Mouse (Mus musculus): Measurements from ENCODE around the gene Inpp5k. TPM values are rescaled to one million over a fixed set of nuclear protein-coding genes. Genes with fewer than 3 reads are reported as not detected.

Gene Inpp5k
- polyA plus RNA-seq, 1 experiment from 2014 or later = 25.4 TPM

- 82% methylated on average over 7 of the region's 7 CpGs for WGBS
- H3K27me3 ChIP-seq = peaks cover 32% of the 10 kb centered on the region
- H3K9ac ChIP-seq = peak within 1 kb of the TSS; percentile 71
- H3K4me3 ChIP-seq (replicated peaks) = peak within 1 kb of the TSS; percentile 57
- no peak for ATAC-seq (ENCODE audit: low FRiP score)
- H3K9me3 ChIP-seq = no peaks in the 10 kb centered on the region
- H3K4me2 ChIP-seq = peak within 1 kb of the TSS; percentile 87
- H3K27ac ChIP-seq = no peak within 1 kb of the TSS
- H3K4me1 ChIP-seq = peaks cover 36% of the 10 kb centered on the region
- H3K36me3 ChIP-seq (replicated peaks) = 0 out of 2 replicates have a peak, but pooled peaks cover 2% of the 10 kb centered on the region
These were observed 19.5 kb downstream of the Inpp5k start, which contains the start of gene Myo1c for GRCm38 (mm10) chr11:75650311-75650710. Myo1c (plus strand) TSS chr11:75650504.

- 40% methylated on average over 13 of the region's 13 CpGs for WGBS
- Histone ChIP-seq H3K9me3 (no peaks in the 10 kb centered on the region), H3K4me1 (peaks cover 43% of the 10 kb centered on the region), H3K4me3 (replicated peaks) (peak overlapping the region; percentile 57), H3K27ac (no peak overlapping the region), H3K9ac (peak overlapping the region; percentile 71), H3K27me3 (peaks cover 35% of the 10 kb centered on the region), H3K4me2 (peak overlapping the region; percentile 87), H3K36me3 (replicated peaks) (no peaks in the 10 kb centered on the region)
- peak; percentile 2; the same call in 1 of the 2 replicates for ATAC-seq (ENCODE audit: low FRiP score)
These were observed 20.2 kb downstream of the Inpp5k start for GRCm38 (mm10) chr11:75650958-75651425.

GRCm38 (mm10) chr11:75651426-75652221 is 20.8 kb downstream of the Inpp5k start:
- H3K4me1 ChIP-seq = peaks cover 49% of the 10 kb centered on the region
- H3K27me3 ChIP-seq = peaks cover 40% of the 10 kb centered on the region
- H3K4me2 ChIP-seq = peak overlapping the region; percentile 87
- peak overlapping the region; percentile 57 for H3K4me3 ChIP-seq (replicated peaks)
- H3K36me3 ChIP-seq (replicated peaks) = no peaks in the 10 kb centered on the region
- WGBS = under 1% methylated on average over 54 of the region's 54 CpGs
- no peaks in the 10 kb centered on the region for H3K9me3 ChIP-seq
- H3K9ac ChIP-seq = peak overlapping the region; percentile 71
- peak; percentile 73 for ATAC-seq (ENCODE audit: low FRiP score)
- peak overlapping the region; percentile 43; the same call in 1 of the 2 replicates for H3K27ac ChIP-seq

- Histone ChIP-seq H3K36me3 (replicated peaks) (no peaks in the 10 kb centered on the region), H3K9me3 (no peaks in the 10 kb centered on the region), H3K4me2 (peak overlapping the region; percentile 87), H3K4me1 (peaks cover 50% of the 10 kb centered on the region), H3K27ac (no peak overlapping the region), H3K4me3 (replicated peaks) (peak overlapping the region; percentile 57), H3K27me3 (peaks cover 47% of the 10 kb centered on the region), H3K9ac (peak overlapping the region; percentile 71; the same call in 1 of the 2 replicates)
- no peak for ATAC-seq (ENCODE audit: low FRiP score)
- 23% methylated on average over 20 of the region's 20 CpGs for WGBS
These were observed 21.6 kb downstream of the Inpp5k start for GRCm38 (mm10) chr11:75652222-75652941.

GRCm38 (mm10) chr11:75652942-75653684 is 22.3 kb downstream of the Inpp5k start:
- H3K27me3 ChIP-seq = peaks cover 48% of the 10 kb centered on the region
- WGBS = 27% methylated on average over 14 of the region's 14 CpGs
- peaks cover 50% of the 10 kb centered on the region for H3K4me1 ChIP-seq

GRCm38 (mm10) chr11:75653781-75654470 is 23.1 kb downstream of the Inpp5k start:
- peaks cover 50% of the 10 kb centered on the region for H3K4me1 ChIP-seq
- no peak overlapping the region for H3K27ac ChIP-seq
- H3K4me2 ChIP-seq = peak overlapping the region; percentile 84
- H3K36me3 ChIP-seq (replicated peaks) = no peaks in the 10 kb centered on the region
- peak; percentile 68 for ATAC-seq (ENCODE audit: low FRiP score)
- no peaks in the 10 kb centered on the region for H3K9me3 ChIP-seq
- peak overlapping the region; percentile 52 for H3K4me3 ChIP-seq (replicated peaks)
- 2% methylated on average over 45 of the region's 45 CpGs for WGBS
- peak overlapping the region; percentile 59 for H3K9ac ChIP-seq
- peaks cover 48% of the 10 kb centered on the region for H3K27me3 ChIP-seq

More at GRCm38 (mm10) chr11:75652942-75653684, 22.3 kb downstream of the Inpp5k start:
- Histone ChIP-seq H3K9me3 (no peaks in the 10 kb centered on the region), H3K4me2 (peak overlapping the region; percentile 84), H3K27ac (no peak overlapping the region), H3K36me3 (replicated peaks) (no peaks in the 10 kb centered on the region), H3K4me3 (replicated peaks) (no peak overlapping the region), H3K9ac (no peak overlapping the region)
- no peak for ATAC-seq (ENCODE audit: low FRiP score)

GRCm38 (mm10) chr11:75654471-75655390 is 23.9 kb downstream of the Inpp5k start:
- no peaks in the 10 kb centered on the region for H3K9me3 ChIP-seq
- H3K9ac ChIP-seq = peak overlapping the region; percentile 59; the same call in 1 of the 2 replicates
- H3K4me3 ChIP-seq (replicated peaks) = peak overlapping the region; percentile 52
- H3K27me3 ChIP-seq = peaks cover 48% of the 10 kb centered on the region
- no peak for ATAC-seq (ENCODE audit: low FRiP score)
- WGBS = 41% methylated on average over 25 of the region's 25 CpGs
- H3K27ac ChIP-seq = no peak overlapping the region
- peak overlapping the region; percentile 84 for H3K4me2 ChIP-seq
- no peaks in the 10 kb centered on the region for H3K36me3 ChIP-seq (replicated peaks)
- H3K4me1 ChIP-seq = peaks cover 50% of the 10 kb centered on the region

GRCm38 (mm10) chr11:75655621-75656545 is 25.1 kb downstream of the Inpp5k start:
- Histone ChIP-seq H3K4me1 (peaks cover 47% of the 10 kb centered on the region), H3K4me2 (peak overlapping the region; percentile 95), H3K36me3 (replicated peaks) (0 out of 2 replicates have a peak, but pooled peaks cover 1% of the 10 kb centered on the region), H3K9me3 (no peaks in the 10 kb centered on the region), H3K9ac (peak overlapping the region; percentile 74), H3K27ac (0 out of 2 replicates have a peak overlapping the region, but pooled peaks have one; percentile 26), H3K27me3 (peaks cover 48% of the 10 kb centered on the region), H3K4me3 (replicated peaks) (peak overlapping the region; percentile 62)
- WGBS = 2% methylated on average over 77 of the region's 78 CpGs
- ATAC-seq (ENCODE audit: low FRiP score) = peak; percentile 34

GRCm38 (mm10) chr11:75656621-75657590 is 26.1 kb downstream of the Inpp5k start:
- Histone ChIP-seq H3K4me3 (replicated peaks) (peak overlapping the region; percentile 62), H3K27me3 (peaks cover 48% of the 10 kb centered on the region), H3K4me2 (peak overlapping the region; percentile 95), H3K4me1 (peaks cover 37% of the 10 kb centered on the region), H3K36me3 (replicated peaks) (0 out of 2 replicates have a peak, but pooled peaks cover 8% of the 10 kb centered on the region), H3K27ac (no peak overlapping the region), H3K9me3 (no peaks in the 10 kb centered on the region), H3K9ac (peak overlapping the region; percentile 74)
- ATAC-seq (ENCODE audit: low FRiP score) = no peak
- 65% methylated on average over 19 of the region's 20 CpGs for WGBS
